Mouse (Mus musculus): Measurements from ENCODE around the gene Cd59a. TPM values are rescaled to one million over a fixed set of nuclear protein-coding genes. Genes with fewer than 3 reads are reported as not detected.
A peak's percentile ranks its signal among the peaks of the same experiment; 100 is the strongest.
"Not testable (repeated sequence)": the region's sequence is repeated elsewhere in the genome, so short reads cannot be mapped to it uniquely, and the experiment has no call there.

Gene Cd59a
- total RNA-seq, 1 experiment from 2014 or later: 1.4 TPM

- ATAC-seq (replicated peaks; ENCODE audit: insufficient number of reproducible peaks, low FRiP score, low TSS enrichment, poor library complexity, severe bottlenecking): no peak
Measured at GRCm38 (mm10) chr2:104099231-104099585, 3.6 kb downstream of the Cd59a start.

DNA sequence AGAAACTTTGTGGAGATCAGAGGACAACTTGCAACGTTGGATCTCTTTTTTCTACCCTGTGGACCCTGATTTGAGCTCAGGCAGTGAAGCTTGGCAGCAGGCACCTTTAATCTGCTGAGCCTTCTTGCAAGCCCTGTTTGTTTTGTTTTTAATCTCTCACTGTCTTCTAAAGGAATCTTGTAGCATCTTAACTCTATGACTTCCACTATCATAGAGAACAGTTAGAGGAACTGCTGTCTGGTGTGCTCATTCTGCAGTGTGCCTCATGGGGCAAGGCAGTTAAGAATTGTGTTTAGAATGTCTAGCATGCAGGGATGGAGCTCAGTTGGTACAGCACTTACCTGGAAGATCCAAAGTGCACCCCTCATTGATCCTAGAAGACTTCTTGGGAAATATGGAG is 4.3 kb downstream of the Cd59a start:
- no peak for ATAC-seq (replicated peaks; ENCODE audit: insufficient number of reproducible peaks, low FRiP score, low TSS enrichment, poor library complexity, severe bottlenecking)

DNA sequence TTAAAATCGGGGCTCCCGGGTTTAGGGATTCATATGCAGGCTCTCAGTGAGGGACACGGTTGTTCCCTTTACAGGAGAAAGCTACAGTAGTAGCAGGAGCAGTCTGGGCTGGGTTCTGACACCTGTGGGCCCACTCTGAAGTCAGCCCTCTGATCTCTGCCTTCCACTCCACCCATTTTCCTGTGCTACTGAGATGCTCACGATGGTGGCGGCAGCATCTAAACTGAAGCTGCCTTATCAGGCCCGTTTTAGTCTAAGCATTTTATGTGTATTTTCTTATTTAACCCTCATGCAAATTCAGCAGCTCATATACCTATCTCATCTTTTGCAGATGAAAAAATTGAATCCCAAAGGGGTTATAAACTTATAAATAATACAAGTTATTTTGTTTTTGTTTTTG is 9.2 kb downstream of the Cd59a start:
- ATAC-seq (replicated peaks; ENCODE audit: insufficient number of reproducible peaks, low FRiP score, low TSS enrichment, poor library complexity, severe bottlenecking): no peak

DNA sequence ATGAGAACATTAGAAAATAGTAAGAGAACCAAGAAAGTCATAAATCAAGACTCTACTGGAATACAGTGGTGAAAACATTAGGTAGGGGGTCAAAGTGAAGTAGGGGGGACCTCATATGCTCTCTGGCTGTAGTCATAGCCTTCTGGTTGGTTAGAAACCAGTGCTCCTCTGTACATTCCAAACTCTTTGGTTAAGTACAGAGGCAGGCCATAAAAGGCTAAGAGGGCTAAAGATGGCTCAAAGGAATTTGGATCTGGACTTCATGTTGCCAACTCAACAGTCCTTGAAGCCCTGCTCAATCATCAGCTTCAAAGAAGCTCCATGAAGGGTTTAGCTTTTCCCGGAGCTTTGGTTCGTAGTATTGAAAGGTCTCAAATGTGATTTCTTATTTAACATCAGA is 13.4 kb downstream of the Cd59a start:
- ATAC-seq (replicated peaks; ENCODE audit: insufficient number of reproducible peaks, low FRiP score, low TSS enrichment, poor library complexity, severe bottlenecking): not testable (repeated sequence)

DNA sequence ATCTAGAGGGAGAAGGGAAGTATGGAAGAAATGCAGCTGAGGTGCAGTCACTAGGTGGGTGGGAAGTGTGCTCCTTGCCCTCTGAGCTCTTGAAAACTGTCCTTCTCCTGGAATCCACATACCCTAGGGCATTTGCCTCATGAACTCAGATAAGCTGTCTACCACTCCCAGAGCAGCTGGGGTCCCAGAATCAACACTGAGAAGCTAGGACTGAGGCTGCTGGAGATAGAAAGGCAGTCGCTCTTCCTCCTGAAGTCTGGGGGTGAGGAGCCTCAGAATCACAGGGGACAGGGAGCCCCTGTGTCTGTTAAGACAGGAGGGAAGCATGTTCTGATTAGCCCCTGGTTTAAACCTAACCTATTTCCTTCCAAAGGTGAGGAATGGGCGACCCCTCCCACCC is 13.9 kb downstream of the Cd59a start:
- no peak for ATAC-seq (replicated peaks; ENCODE audit: insufficient number of reproducible peaks, low FRiP score, low TSS enrichment, poor library complexity, severe bottlenecking)

DNA sequence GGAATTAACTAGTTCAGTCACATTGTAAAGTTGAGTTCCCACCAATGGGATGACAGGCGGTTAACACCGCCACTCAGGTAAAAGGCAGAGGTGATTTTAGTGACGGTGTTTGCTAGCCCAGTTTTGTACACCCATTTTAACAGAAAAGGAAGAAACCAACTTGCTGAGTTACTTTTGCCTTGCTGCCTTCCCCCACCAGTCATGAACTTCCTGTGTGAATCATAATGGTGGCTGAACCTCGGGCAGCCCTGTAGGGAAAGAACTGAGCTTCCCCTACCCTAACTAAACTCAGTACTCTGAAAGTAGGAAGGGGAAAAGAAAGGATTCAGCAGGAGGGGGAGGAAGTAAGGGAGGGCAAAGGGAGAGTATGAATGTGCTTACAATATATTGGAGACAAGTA is 14.4 kb downstream of the Cd59a start:
- no peak for ATAC-seq (replicated peaks; ENCODE audit: insufficient number of reproducible peaks, low FRiP score, low TSS enrichment, poor library complexity, severe bottlenecking)

GRCm38 (mm10) chr2:104111170-104111797 is 15.7 kb downstream of the Cd59a start:
- not testable (repeated sequence) for ATAC-seq (replicated peaks; ENCODE audit: insufficient number of reproducible peaks, low FRiP score, low TSS enrichment, poor library complexity, severe bottlenecking)

DNA sequence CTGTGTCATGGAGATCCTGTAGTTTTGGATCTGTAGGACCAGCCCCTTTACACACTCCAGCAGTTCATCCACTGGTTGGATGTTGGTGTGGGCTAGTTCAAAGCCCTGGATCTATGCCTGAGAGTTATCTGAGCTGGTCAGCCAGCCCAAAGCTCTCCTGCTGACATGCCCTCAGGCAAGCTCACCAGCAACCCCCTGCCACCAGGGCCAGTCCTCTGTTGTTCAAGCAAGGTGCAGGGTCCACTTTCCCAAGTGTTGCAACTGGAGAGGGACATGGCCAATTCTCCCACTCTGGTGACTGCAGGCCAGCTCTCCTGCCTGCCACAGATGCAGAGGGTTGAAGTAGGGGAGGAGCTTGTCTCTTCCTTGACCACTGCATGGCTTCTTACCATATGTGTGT is 18.0 kb downstream of the Cd59a start:
- ATAC-seq (replicated peaks; ENCODE audit: insufficient number of reproducible peaks, low FRiP score, low TSS enrichment, poor library complexity, severe bottlenecking): not testable (repeated sequence)

DNA sequence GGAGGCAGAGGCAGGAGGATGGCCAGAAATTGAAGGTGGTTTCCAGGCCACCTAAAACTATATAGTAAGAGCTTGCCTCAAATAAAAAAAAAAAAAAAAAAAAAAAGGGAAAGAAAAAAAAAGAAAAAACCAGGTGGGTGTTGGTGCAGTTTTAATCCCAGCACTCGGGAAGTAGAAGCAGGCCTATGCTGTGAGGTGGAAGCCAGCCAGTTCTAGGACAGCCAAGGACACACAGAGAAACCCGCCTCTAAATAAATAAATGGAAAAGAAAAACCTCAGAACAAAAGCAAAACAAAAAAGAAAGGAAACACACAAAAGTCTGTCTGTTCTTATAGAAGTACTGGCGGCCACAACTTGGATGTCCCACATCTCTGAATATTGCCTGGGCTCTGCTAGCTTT is 19.3 kb downstream of the Cd59a start:
- no peak for ATAC-seq (replicated peaks; ENCODE audit: insufficient number of reproducible peaks, low FRiP score, low TSS enrichment, poor library complexity, severe bottlenecking)

- not testable (repeated sequence) for ATAC-seq (replicated peaks; ENCODE audit: insufficient number of reproducible peaks, low FRiP score, low TSS enrichment, poor library complexity, severe bottlenecking)
Measured at GRCm38 (mm10) chr2:104117173-104117572, 21.6 kb downstream of the Cd59a start.

GRCm38 (mm10) chr2:104119097-104119496 is 23.5 kb downstream of the Cd59a start:
- no peak for ATAC-seq (replicated peaks; ENCODE audit: insufficient number of reproducible peaks, low FRiP score, low TSS enrichment, poor library complexity, severe bottlenecking)

DNA sequence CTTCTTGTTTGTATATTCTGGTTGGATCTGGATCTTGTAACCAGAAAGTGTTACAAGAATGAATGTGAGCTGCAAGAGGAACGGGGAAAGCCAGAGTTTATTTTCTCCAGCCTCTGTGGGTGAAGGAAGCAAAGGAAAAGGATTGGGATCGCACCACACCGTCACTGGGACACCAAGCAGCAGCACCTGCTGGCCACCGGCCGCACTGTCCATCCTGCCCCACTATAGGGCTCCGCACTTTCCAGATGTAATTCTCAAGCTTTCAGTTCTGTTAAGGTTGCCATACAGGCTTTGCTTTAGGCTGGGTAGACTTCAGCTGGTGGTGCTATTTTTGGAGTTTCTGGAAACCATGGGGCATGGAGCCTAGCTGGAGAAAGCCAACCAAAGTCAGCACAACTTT is 24.7 kb downstream of the Cd59a start:
- no peak for ATAC-seq (replicated peaks; ENCODE audit: insufficient number of reproducible peaks, low FRiP score, low TSS enrichment, poor library complexity, severe bottlenecking)

DNA sequence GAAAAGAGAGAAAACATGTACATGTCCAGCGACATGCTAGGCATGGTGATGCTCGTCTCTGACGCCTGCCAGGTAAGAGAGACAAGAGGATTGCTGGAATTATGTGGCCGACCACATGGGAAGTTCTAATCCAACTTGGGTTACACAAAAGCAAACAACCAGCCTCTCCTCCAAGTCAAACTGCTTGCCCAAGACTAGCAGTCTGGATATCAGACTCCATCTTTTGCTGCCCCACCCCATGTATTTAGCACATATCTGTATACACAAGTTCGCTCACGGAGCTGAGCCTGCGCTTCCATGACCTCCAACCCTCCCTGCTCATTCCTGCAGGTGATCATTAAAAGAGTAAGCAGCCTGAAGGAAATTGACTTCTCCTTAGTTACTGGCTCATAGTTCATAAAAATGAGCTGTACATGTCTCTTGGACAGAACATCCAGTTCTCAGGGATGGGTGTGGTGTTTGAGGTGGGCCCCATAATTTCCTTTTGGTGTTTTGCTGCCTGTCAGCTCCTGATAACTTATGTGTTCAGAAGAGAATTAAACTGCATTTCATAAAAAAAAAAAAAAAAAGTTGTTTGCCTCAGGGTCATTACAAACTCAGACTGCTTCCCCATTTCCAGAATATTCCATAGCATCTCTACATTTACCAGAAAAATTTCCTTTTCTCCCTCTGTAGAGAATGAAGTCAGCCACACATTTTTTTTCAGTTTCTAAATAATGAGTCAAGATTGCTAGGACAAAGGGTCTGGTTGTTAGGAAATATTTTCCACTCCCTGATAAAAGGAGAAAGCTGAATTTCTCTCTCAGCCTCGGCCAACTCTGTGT is 26.3 kb downstream of the Cd59a start:
- ATAC-seq (replicated peaks; ENCODE audit: insufficient number of reproducible peaks, low FRiP score, low TSS enrichment, poor library complexity, severe bottlenecking): no peak

DNA sequence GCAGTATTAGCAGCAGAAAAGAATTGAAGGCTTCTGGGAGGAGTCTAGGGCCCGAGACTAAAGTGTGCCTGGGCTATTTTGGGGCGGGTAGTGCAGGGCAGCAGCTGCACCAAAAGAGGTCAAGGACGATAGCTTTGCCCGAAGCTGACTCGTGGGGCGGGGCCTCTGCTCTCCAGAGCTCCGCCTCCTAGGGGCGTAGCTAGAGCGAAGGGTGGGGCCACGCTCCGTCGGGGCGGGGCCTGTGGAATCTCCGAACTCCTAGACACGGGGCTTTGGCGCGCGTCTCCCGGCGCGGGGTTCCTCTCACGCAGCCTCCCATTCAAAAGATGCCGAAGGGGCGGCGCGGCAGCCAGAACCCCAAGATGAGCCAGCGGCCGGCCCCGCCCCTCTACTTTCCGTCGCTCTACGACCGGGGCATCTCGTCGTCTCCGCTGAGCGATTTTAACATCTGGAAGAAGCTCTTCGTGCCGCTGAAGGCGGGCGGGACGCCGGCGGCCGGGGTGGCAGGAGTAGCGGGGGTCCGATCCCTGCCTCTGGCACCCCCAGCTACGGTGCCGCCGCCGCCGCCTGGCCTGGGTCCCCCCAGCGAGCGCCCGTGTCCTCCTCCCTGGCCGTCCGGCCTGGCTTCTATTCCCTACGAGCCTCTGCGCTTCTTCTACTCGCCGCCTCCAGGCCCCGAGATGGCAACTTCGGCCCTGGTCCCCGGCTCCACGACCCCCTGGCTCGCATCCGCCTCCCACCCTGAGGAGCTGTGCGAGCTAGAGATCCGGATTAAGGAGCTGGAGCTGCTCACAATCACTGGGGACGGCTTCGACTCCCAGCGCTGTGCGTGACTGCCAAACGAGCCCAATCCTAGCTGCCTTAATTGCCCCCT is 27.1 kb downstream of the Cd59a start, which contains the start of gene A930018P22Rik:
A930018P22Rik (plus strand) TSS at position 265 of the 874 bp plus-strand sequence.
- ATAC-seq (replicated peaks; ENCODE audit: insufficient number of reproducible peaks, low FRiP score, low TSS enrichment, poor library complexity, severe bottlenecking): peak; percentile 88

DNA sequence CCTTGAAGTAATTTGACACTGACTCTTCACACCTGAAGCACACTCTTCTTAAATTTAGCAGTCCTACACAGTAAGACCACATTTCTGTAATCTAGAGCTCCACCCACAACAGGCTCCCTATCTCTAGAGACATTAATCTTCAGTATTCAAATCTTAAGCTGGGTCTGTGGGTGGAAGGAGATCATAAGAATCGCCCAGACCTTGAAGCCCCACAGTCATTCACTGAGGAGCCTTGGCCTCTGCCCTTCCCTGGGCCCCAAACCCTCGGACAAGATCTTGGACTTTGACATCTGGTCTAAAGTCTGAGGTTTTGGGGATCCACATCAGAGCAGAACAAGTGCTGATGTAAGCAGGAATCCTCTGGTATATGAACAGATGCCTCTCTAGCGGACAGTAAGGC is 27.9 kb downstream of the Cd59a start:
- ATAC-seq (replicated peaks; ENCODE audit: insufficient number of reproducible peaks, low FRiP score, low TSS enrichment, poor library complexity, severe bottlenecking): no peak

DNA sequence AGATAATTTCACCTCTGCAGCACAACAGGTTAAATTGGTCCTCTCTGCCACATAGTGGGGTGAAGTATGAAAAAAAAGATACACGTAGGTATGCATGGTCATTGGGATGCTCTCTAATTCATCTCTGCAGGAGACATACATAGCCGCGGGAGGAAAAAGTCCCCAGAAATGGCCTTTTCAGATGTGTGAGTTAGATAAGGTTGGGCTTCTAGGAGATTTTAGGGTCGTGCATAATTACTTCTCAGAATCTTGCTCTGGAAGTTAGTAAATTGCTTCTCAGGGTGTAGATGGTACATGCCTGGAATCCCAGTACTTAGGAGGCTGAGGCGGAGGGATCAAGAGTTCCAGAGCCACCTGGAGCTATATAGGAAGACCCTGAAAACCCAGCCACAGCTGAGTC is 28.5 kb downstream of the Cd59a start:
- ATAC-seq (replicated peaks; ENCODE audit: insufficient number of reproducible peaks, low FRiP score, low TSS enrichment, poor library complexity, severe bottlenecking): no peak

GRCm38 (mm10) chr2:104128803-104129531 is 33.4 kb downstream of the Cd59a start:
- ATAC-seq (replicated peaks; ENCODE audit: insufficient number of reproducible peaks, low FRiP score, low TSS enrichment, poor library complexity, severe bottlenecking): no peak

DNA sequence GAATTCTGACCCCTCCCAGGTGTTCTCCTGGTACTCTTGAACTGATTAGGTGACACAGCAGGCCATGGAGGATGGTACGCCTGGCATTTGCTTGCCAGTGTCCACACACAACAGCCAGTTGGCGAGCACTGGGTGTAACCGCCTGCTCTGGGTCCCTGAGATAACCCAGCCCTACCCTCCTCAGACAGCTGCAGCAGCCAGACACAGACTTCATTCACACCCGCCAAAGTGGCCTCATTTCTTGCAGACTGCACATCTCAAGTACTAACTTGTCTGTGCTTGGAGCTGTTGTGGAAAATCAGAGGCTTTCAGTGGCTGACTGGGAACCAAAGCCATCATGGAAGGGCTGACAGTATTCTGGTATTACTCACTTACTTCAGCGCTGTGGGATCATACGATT is 34.6 kb downstream of the Cd59a start:
- ATAC-seq (replicated peaks; ENCODE audit: insufficient number of reproducible peaks, low FRiP score, low TSS enrichment, poor library complexity, severe bottlenecking): no peak

DNA sequence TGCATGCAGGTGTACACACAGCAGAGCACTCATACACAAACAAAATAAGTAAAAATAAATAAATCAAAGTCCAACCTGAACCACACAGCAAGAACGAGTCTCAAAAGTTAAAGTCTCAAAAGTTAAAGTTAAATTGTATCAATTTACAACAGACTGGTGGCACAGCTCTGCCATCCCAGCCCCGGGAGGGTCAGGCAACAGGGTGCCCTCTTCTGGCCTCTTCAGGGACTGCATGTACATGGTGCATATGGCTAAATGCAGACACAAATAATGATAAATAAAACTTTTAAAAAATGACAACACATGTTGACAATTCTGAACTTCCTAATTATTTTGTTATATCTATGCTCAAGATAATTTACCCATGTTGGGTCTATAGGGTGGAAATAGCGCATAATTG is 35.4 kb downstream of the Cd59a start:
- no peak for ATAC-seq (replicated peaks; ENCODE audit: insufficient number of reproducible peaks, low FRiP score, low TSS enrichment, poor library complexity, severe bottlenecking)
